Mouse (Mus musculus): ENCODE results near the gene Gaa. TPM values are rescaled to one million over a fixed set of nuclear protein-coding genes. Genes with fewer than 3 reads are reported as not detected.

The Gaa gene
- 25.8 and 30.8 TPM in 2 replicates for polyA plus RNA-seq (2015; fragmentation: Nextera tagmentation; extraction: Ambion mirVana)

- peak; percentile 83 for ATAC-seq (ENCODE audit: low read depth)
- 3% methylated on average over 52 of the region's 52 CpGs for WGBS (ENCODE audit: insufficient replicate concordance)
- peaks cover 12% of the 10 kb centered on the region for H3K4me1 ChIP-seq (ENCODE audit: control insufficient read depth, low read depth, low read length)
- H3K4me3 ChIP-seq (ENCODE audit: low read depth, low read length) = peak within 1 kb of the TSS; percentile 79
- H3K27ac ChIP-seq (ENCODE audit: low read length) = peak within 1 kb of the TSS; percentile 74
- H3K27me3 ChIP-seq (ENCODE audit: control insufficient read depth, insufficient read depth, low read depth, low read length) = no peaks in the 10 kb centered on the region
- H3K36me3 ChIP-seq (ENCODE audit: control insufficient read depth, insufficient read depth) = no peaks in the 10 kb centered on the region
- H3K9ac ChIP-seq (ENCODE audit: low read depth, low read length) = peak within 1 kb of the TSS; percentile 80
- no peaks in the 10 kb centered on the region for H3K9me3 ChIP-seq (replicated peaks; ENCODE audit: control insufficient read depth, low read length)
- peak within 1 kb of the TSS; percentile 98 for H3K4me2 ChIP-seq (ENCODE audit: low read depth, low read length)
Observed at GRCm38 (mm10) chr11:119267768-119268556, at the start of gene Gaa. Gene Gaa, plus strand, starts transcription at chr11:119267887.

GRCm38 (mm10) chr11:119219816-119220465 lies 47.7 kb upstream of the Gaa start:
- Histone ChIP-seq H3K36me3 (ENCODE audit: control insufficient read depth, insufficient read depth) (no peaks in the 10 kb centered on the region), H3K4me2 (ENCODE audit: low read depth, low read length) (no peak overlapping the region), H3K4me1 (ENCODE audit: control insufficient read depth, low read depth, low read length) (peaks cover 16% of the 10 kb centered on the region), H3K9ac (ENCODE audit: low read depth, low read length) (no peak overlapping the region), H3K27ac (ENCODE audit: low read length) (no peak overlapping the region), H3K27me3 (ENCODE audit: control insufficient read depth, insufficient read depth, low read depth, low read length) (no peaks in the 10 kb centered on the region), H3K4me3 (ENCODE audit: low read depth, low read length) (no peak overlapping the region), H3K9me3 (replicated peaks; ENCODE audit: control insufficient read depth, low read length) (no peaks in the 10 kb centered on the region)
- 43% methylated on average over 17 of the region's 17 CpGs for WGBS (ENCODE audit: insufficient replicate concordance)
- ATAC-seq (ENCODE audit: low read depth) = no peak

GRCm38 (mm10) chr11:119221812-119222510 lies 45.7 kb upstream of the Gaa start:
- Histone ChIP-seq H3K4me3 (ENCODE audit: low read depth, low read length) (no peak overlapping the region), H3K36me3 (ENCODE audit: control insufficient read depth, insufficient read depth) (no peaks in the 10 kb centered on the region), H3K9me3 (replicated peaks; ENCODE audit: control insufficient read depth, low read length) (no peaks in the 10 kb centered on the region), H3K4me2 (ENCODE audit: low read depth, low read length) (no peak overlapping the region), H3K27me3 (ENCODE audit: control insufficient read depth, insufficient read depth, low read depth, low read length) (no peaks in the 10 kb centered on the region), H3K27ac (ENCODE audit: low read length) (no peak overlapping the region), H3K9ac (ENCODE audit: low read depth, low read length) (no peak overlapping the region), H3K4me1 (ENCODE audit: control insufficient read depth, low read depth, low read length) (no peaks in the 10 kb centered on the region)
- 51% methylated on average over 10 of the region's 11 CpGs for WGBS (ENCODE audit: insufficient replicate concordance)
- no peak for ATAC-seq (ENCODE audit: low read depth)

GRCm38 (mm10) chr11:119223124-119223890 lies 44.4 kb upstream of the Gaa start:
- Histone ChIP-seq H3K27me3 (ENCODE audit: control insufficient read depth, insufficient read depth, low read depth, low read length) (peaks cover 8% of the 10 kb centered on the region), H3K9ac (ENCODE audit: low read depth, low read length) (no peak overlapping the region), H3K9me3 (replicated peaks; ENCODE audit: control insufficient read depth, low read length) (no peaks in the 10 kb centered on the region), H3K4me1 (ENCODE audit: control insufficient read depth, low read depth, low read length) (peaks cover 5% of the 10 kb centered on the region; the same call in 1 of the 2 replicates), H3K4me3 (ENCODE audit: low read depth, low read length) (no peak overlapping the region), H3K4me2 (ENCODE audit: low read depth, low read length) (no peak overlapping the region), H3K27ac (ENCODE audit: low read length) (no peak overlapping the region), H3K36me3 (ENCODE audit: control insufficient read depth, insufficient read depth) (no peaks in the 10 kb centered on the region)
- 72% methylated on average over 20 of the region's 20 CpGs for WGBS (ENCODE audit: insufficient replicate concordance)
- no peak for ATAC-seq (ENCODE audit: low read depth)

DNA sequence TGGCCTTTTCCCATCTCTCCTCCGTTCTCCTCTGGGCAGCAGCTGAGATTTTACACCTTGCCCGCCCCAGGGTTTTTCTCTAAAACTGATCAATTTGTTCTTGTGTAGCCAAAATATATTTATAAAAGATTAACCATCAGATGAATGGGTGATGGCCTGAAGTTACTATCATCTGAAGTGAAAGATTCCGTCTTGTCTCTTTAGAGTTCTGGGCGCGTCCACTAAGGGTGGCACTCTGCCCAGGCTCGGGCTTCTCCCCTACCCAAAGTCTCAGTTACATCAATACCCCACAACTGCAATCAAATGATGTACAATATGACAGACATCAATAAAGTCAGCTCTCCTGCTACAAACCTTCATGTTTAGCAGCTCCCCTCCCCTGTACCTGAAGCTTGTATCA lies 42.8 kb upstream of the Gaa start:
- Histone ChIP-seq H3K4me2 (ENCODE audit: low read depth, low read length) (no peak overlapping the region), H3K36me3 (ENCODE audit: control insufficient read depth, insufficient read depth) (no peaks in the 10 kb centered on the region), H3K4me1 (ENCODE audit: control insufficient read depth, low read depth, low read length) (peaks cover 9% of the 10 kb centered on the region), H3K27ac (ENCODE audit: low read length) (no peak overlapping the region), H3K9me3 (replicated peaks; ENCODE audit: control insufficient read depth, low read length) (no peaks in the 10 kb centered on the region), H3K9ac (ENCODE audit: low read depth, low read length) (no peak overlapping the region), H3K27me3 (ENCODE audit: control insufficient read depth, insufficient read depth, low read depth, low read length) (peaks cover 22% of the 10 kb centered on the region), H3K4me3 (ENCODE audit: low read depth, low read length) (no peak overlapping the region)
- 70% methylated on average over 6 of the region's 6 CpGs for WGBS (ENCODE audit: insufficient replicate concordance)
- ATAC-seq (ENCODE audit: low read depth) = no peak

DNA sequence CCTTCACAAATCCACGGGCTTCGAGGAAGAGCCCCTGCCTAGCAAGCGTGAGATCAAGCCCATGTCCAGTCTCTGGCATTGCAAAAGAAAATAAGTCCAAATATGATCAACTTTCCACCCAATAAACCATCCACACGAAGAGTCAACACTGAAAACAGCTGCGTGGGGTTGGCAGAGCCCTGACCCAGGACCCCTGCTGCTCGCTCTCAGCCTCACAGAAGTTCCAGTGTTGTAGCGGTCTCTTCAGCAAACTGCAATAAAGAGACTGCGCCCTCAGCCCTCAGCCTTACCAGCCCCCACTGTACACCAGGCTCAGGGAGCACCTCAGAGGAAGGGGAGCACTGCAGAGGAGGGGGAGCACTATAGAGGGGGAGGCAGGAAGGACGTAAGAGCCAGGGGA lies 42.1 kb upstream of the Gaa start:
- Histone ChIP-seq H3K4me3 (ENCODE audit: low read depth, low read length) (no peak overlapping the region), H3K27ac (ENCODE audit: low read length) (no peak overlapping the region), H3K9me3 (replicated peaks; ENCODE audit: control insufficient read depth, low read length) (no peaks in the 10 kb centered on the region), H3K4me2 (ENCODE audit: low read depth, low read length) (no peak overlapping the region), H3K27me3 (ENCODE audit: control insufficient read depth, insufficient read depth, low read depth, low read length) (peaks cover 24% of the 10 kb centered on the region), H3K9ac (ENCODE audit: low read depth, low read length) (no peak overlapping the region), H3K4me1 (ENCODE audit: control insufficient read depth, low read depth, low read length) (peaks cover 9% of the 10 kb centered on the region), H3K36me3 (ENCODE audit: control insufficient read depth, insufficient read depth) (no peaks in the 10 kb centered on the region)
- 66% methylated on average over 9 of the region's 9 CpGs for WGBS (ENCODE audit: insufficient replicate concordance)
- no peak for ATAC-seq (ENCODE audit: low read depth)

DNA sequence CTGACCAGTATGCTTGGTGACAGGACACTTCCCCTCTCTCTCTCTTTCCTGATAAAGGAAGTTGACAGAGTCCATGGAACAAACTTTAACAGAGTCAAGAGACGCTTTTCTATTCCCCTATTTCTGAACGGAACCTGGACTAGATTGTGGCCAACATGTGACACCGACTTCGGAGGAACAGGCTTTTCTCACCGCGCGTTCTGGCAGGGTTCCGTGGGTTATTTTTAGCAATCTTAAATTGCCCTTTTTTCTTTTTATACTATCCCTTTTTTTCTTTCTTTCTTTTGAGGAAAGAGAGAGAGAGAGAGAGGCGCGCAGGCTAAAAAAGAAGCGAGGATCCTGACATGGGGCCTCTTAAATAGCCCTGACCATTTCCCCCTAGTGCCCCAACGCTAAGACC lies 40.1 kb upstream of the Gaa start:
- 4% methylated on average over 12 of the region's 12 CpGs for WGBS (ENCODE audit: insufficient replicate concordance)
- peaks cover 24% of the 10 kb centered on the region for H3K27me3 ChIP-seq (ENCODE audit: control insufficient read depth, insufficient read depth, low read depth, low read length)
- no peaks in the 10 kb centered on the region for H3K9me3 ChIP-seq (replicated peaks; ENCODE audit: control insufficient read depth, low read length)
- no peaks in the 10 kb centered on the region for H3K36me3 ChIP-seq (ENCODE audit: control insufficient read depth, insufficient read depth)
- ATAC-seq (ENCODE audit: low read depth) = no peak
- H3K4me2 ChIP-seq (ENCODE audit: low read depth, low read length) = peak overlapping the region; percentile 77
- H3K4me3 ChIP-seq (ENCODE audit: low read depth, low read length) = peak overlapping the region; percentile 66
- peaks cover 9% of the 10 kb centered on the region for H3K4me1 ChIP-seq (ENCODE audit: control insufficient read depth, low read depth, low read length)
- peak overlapping the region; percentile 61 for H3K9ac ChIP-seq (ENCODE audit: low read depth, low read length)
- H3K27ac ChIP-seq (ENCODE audit: low read length) = no peak overlapping the region

- H3K36me3 ChIP-seq (ENCODE audit: control insufficient read depth, insufficient read depth) = no peaks in the 10 kb centered on the region
- H3K27ac ChIP-seq (ENCODE audit: low read length) = no peak within 1 kb of the TSS
- peak; percentile 86 for ATAC-seq (ENCODE audit: low read depth)
- peak within 1 kb of the TSS; percentile 77 for H3K4me2 ChIP-seq (ENCODE audit: low read depth, low read length)
- H3K27me3 ChIP-seq (ENCODE audit: control insufficient read depth, insufficient read depth, low read depth, low read length) = peaks cover 24% of the 10 kb centered on the region
- H3K4me1 ChIP-seq (ENCODE audit: control insufficient read depth, low read depth, low read length) = peaks cover 9% of the 10 kb centered on the region
- H3K9me3 ChIP-seq (replicated peaks; ENCODE audit: control insufficient read depth, low read length) = no peaks in the 10 kb centered on the region
- H3K4me3 ChIP-seq (ENCODE audit: low read depth, low read length) = peak within 1 kb of the TSS; percentile 66
- WGBS (ENCODE audit: insufficient replicate concordance) = under 1% methylated on average over 62 of the region's 66 CpGs
- H3K9ac ChIP-seq (ENCODE audit: low read depth, low read length) = peak within 1 kb of the TSS; percentile 61
Observed at GRCm38 (mm10) chr11:119228091-119228781, 39.5 kb upstream of the Gaa start, which contains the start of the genes Tbc1d16 and Ccdc40. Gene Tbc1d16, minus strand, starts transcription at chr11:119228499. Gene Ccdc40, plus strand, starts transcription at chr11:119228572.

All from liver, embryonic 16.5 days (tissue).